8 mouse cellular contexts compared by ENCODE assay signal in the genomic region with DNA sequence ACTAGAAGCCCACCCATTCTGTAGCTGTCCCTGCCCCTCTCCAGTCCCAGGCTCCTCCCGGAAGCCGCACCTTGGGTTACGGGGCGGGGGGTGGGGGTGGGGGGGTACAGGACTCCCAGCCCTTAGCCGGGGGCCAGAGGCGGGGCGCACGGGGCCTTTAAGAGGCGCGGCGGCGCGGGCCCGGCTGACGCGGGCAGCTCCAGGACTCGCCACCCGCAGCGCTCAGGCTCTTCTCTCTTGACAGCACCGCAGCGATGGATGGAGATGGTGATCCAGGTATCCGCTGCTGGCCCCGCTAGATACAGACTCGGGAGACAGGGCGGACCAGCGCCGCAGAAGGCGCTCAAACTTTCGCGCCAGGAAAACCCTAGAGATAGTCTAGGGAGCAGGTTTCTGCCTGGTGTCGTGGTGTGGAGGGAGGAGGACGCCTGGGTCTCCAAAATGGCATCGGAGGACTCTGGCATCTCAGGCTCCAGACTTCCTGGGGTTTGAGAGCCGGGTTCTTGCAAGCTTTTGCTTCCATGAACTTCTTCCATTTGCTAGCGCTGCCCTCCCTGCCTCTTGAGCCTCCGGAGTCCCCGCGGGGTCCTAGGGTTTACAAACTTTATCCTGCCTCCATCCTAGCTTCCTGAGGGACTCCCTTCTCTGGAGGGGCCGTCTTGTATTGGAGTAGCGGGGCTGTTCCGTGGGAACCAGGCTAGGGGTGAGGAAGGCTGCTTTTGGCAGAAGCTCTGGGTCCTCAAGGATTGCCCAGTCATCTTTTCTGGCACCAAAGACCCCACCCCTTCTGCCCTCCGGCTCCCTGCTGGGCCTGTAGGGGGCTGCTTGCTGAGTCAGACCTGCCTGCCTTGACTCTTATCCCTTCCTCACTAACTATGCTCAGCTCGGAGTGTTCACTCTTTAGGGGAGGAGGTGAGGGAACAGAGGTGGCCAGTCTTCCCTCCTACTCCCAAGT. TPM values are rescaled to one million over a fixed set of nuclear protein-coding genes. Genes with fewer than 3 reads are reported as not detected.
DNase-seq lines count a peak whose midpoint lies in the region; ATAC-seq and TF ChIP-seq lines count a peak whose summit lies in the region.

TSS of gene Fbxo44 (minus strand) at position 47 of the 955 bp plus-strand sequence.
TSS of gene Fbxo2 (plus strand) at position 186 of the 955 bp plus-strand sequence.

- peaks cover 19% of the 10 kb centered on the region for H3K27me3 ChIP-seq in spleen, adult 2 months (ENCODE audit: control insufficient read depth, insufficient read depth, low read length)
- H3K27me3 ChIP-seq in forebrain, embryonic 13.5 days: peaks cover 55% of the 10 kb centered on the region
- peaks cover 50% of the 10 kb centered on the region for H3K27me3 ChIP-seq in midbrain, embryonic 11.5 days (ENCODE audit: control insufficient read depth, insufficient read depth, low read length)

- H3K27ac ChIP-seq in spleen, adult 2 months (ENCODE audit: insufficient read depth, low read length): no peak within 1 kb of the TSS
- peak within 1 kb of the TSS; percentile 82 for H3K27ac ChIP-seq in forebrain, embryonic 13.5 days
- peak within 1 kb of the TSS; percentile 75 for H3K27ac ChIP-seq in midbrain, embryonic 11.5 days (ENCODE audit: low read depth, low read length)

- TF ChIP-seq CTCF in spleen, adult 2 months (IDR thresholded peaks at IDR 0.05; ENCODE audit: extremely low read depth, insufficient read depth, insufficient read length, insufficient replicate concordance): no peak

- ATAC-seq in forebrain, embryonic 13.5 days: peak; percentile 76
- ATAC-seq in midbrain, embryonic 11.5 days (ENCODE audit: low FRiP score): no peak

- H3K36me3 ChIP-seq in spleen, adult 2 months (ENCODE audit: control insufficient read depth, insufficient read depth, low read length): no peaks in the 10 kb centered on the region
- peaks cover 23% of the 10 kb centered on the region for H3K36me3 ChIP-seq in forebrain, embryonic 13.5 days (ENCODE audit: poor library complexity, severe bottlenecking)
- no peaks in the 10 kb centered on the region; the same call in 1 of the 2 replicates for H3K36me3 ChIP-seq in midbrain, embryonic 11.5 days (ENCODE audit: control insufficient read depth, insufficient read depth, low read length)

- DNase-seq in embryo, embryonic 10.5 days (ENCODE audit: low spot score): peak; percentile 63
- no peak for DNase-seq in embryo, embryonic 9.5 days (ENCODE audit: extremely low spot score)
- DNase-seq in spleen, adult 2 months (ENCODE audit: low read depth in 1 of 2, low spot score in 2 of 2): no peak
- no peak for DNase-seq in spleen, postnatal 14 days (ENCODE audit: low spot score in 2 of 2)
- DNase-seq in layer of hippocampus, postnatal 10 days (ENCODE audit: low spot score in 2 of 2): peak; percentile 52 to 69
- peak; percentile 94 for DNase-seq in midbrain, embryonic 11.5 days (ENCODE audit: low spot score, missing footprints)
- no peak for DNase-seq in spleen, postnatal 10 days (ENCODE audit: low spot score in 2 of 2)

- peak within 1 kb of the TSS; percentile 75 for H3K9ac ChIP-seq in forebrain, embryonic 13.5 days
- peak within 1 kb of the TSS; percentile 77 for H3K9ac ChIP-seq in midbrain, embryonic 11.5 days (ENCODE audit: low read length)

- TF ChIP-seq POLR2A in spleen, adult 2 months (IDR thresholded peaks at IDR 0.05; ENCODE audit: low read depth, low read length): no peak

- H3K4me3 ChIP-seq in spleen, adult 2 months (ENCODE audit: extremely low read depth, insufficient read depth, insufficient read length): peak within 1 kb of the TSS; percentile 64
- H3K4me3 ChIP-seq in forebrain, embryonic 13.5 days: peak within 1 kb of the TSS; percentile 61
- H3K4me3 ChIP-seq in midbrain, embryonic 11.5 days (ENCODE audit: low read depth, low read length): peak within 1 kb of the TSS; percentile 65

- WGBS in spleen, adult 2 months: 3% methylated on average over 43 of the region's 43 CpGs
- under 1% methylated on average over 34 of the region's 43 CpGs for WGBS in forebrain, embryonic 13.5 days
- 0% methylated on average over 38 of the region's 43 CpGs for WGBS in midbrain, embryonic 11.5 days

- no peaks in the 10 kb centered on the region for H3K9me3 ChIP-seq in forebrain, embryonic 13.5 days (replicated peaks)
- no peaks in the 10 kb centered on the region for H3K9me3 ChIP-seq in midbrain, embryonic 11.5 days (ENCODE audit: control insufficient read depth, low read length)

- H3K4me2 ChIP-seq in forebrain, embryonic 13.5 days: peak within 1 kb of the TSS; percentile 87
- peak within 1 kb of the TSS; percentile 88 for H3K4me2 ChIP-seq in midbrain, embryonic 11.5 days

- peaks cover 11% of the 10 kb centered on the region for H3K4me1 ChIP-seq in spleen, adult 2 months (ENCODE audit: control insufficient read depth, insufficient read depth, insufficient read length)
- H3K4me1 ChIP-seq in forebrain, embryonic 13.5 days: peaks cover 44% of the 10 kb centered on the region
- peaks cover 23% of the 10 kb centered on the region for H3K4me1 ChIP-seq in midbrain, embryonic 11.5 days (ENCODE audit: control insufficient read depth, insufficient read depth, low read length)

RNA-seq across cellular contexts. Expression of gene Fbxo44, which starts in this region (rescaled TPM):
- 3.5 and 8.1 TPM in 2 replicates for polyA plus RNA-seq in spleen, adult 2 months (2012; rRNA removed)
- polyA plus RNA-seq in forebrain, embryonic 13.5 days (2015; fragmentation: Nextera tagmentation; extraction: Ambion mirVana): 62.4 and 71.9 TPM in 2 replicates
- total RNA-seq in layer of hippocampus, postnatal 10 days (2021): 10 to 100 TPM; 86.6 to 87.7 TPM
- 65.3 and 71.4 TPM in 2 replicates for polyA plus RNA-seq in midbrain, embryonic 11.5 days (2014; fragmentation: Nextera tagmentation; extraction: Ambion mirVana)

RNA-seq across cellular contexts. Expression of gene Fbxo2, which starts in this region (rescaled TPM):
- 0.14 and 0.28 TPM in 2 replicates for polyA plus RNA-seq in spleen, adult 2 months (2012; rRNA removed)
- 1.0 TPM in 2 replicates for polyA plus RNA-seq in forebrain, embryonic 13.5 days (2015; fragmentation: Nextera tagmentation; extraction: Ambion mirVana)
- 10 to 100 TPM; 45.9 to 49.7 TPM for total RNA-seq in layer of hippocampus, postnatal 10 days (2021)
- polyA plus RNA-seq in midbrain, embryonic 11.5 days (2014; fragmentation: Nextera tagmentation; extraction: Ambion mirVana): 0.58 and 1.1 TPM in 2 replicates

Comparison
In these comparisons a context has a peak if more than half of its experiments do, and no peak if none do; other contexts are left out.
1. DNase-seq: peak in embryo, embryonic 10.5 days (single experiment), layer of hippocampus, postnatal 10 days (2 of 2) and midbrain, embryonic 11.5 days (single experiment); none in embryo, embryonic 9.5 days (single experiment), spleen, adult 2 months (0 of 2), spleen, postnatal 14 days (0 of 2) and spleen, postnatal 10 days (0 of 2).
2. Peak in every context shown above with its lines, with median percentiles within 50 percentile points of each other: H3K4me3 ChIP-seq.